Mouse (Mus musculus) liver (tissue): ENCODE measurements around the gene C330007P06Rik.

Experiments used
- DNase-seq: peaks from one replicate; pipeline ENCODE4 v3.0.0-alpha.2; 2020; ENCODE audit warnings: mixed read lengths

C330007P06Rik gene

GRCm38 (mm10) chrX:36833397-36834084 lies 40.4 kb downstream of the C330007P06Rik start:
- DNase-seq: peak; percentile 77

- DNase-seq: no peak
Observed at GRCm38 (mm10) chrX:36831632-36832031, 42.3 kb downstream of the C330007P06Rik start.

GRCm38 (mm10) chrX:36830271-36830670 lies 43.6 kb downstream of the C330007P06Rik start:
- DNase-seq: peak; percentile 26

- DNase-seq: no peak
Observed at GRCm38 (mm10) chrX:36826873-36827272, 47.0 kb downstream of the C330007P06Rik start.

- no peak for DNase-seq
Observed at GRCm38 (mm10) chrX:36825032-36825431, 48.9 kb downstream of the C330007P06Rik start.

- DNase-seq: no peak
Observed at GRCm38 (mm10) chrX:36823932-36824711, 49.8 kb downstream of the C330007P06Rik start.

- peak; percentile 59 for DNase-seq
Observed at GRCm38 (mm10) chrX:36820201-36820600, 53.7 kb downstream of the C330007P06Rik start.

GRCm38 (mm10) chrX:36819575-36819974 lies 54.3 kb downstream of the C330007P06Rik start:
- no peak for DNase-seq

GRCm38 (mm10) chrX:36816953-36817441 lies 56.9 kb downstream of the C330007P06Rik start:
- peak; percentile 68 for DNase-seq

- no peak for DNase-seq
Observed at GRCm38 (mm10) chrX:36816368-36816899, 57.5 kb downstream of the C330007P06Rik start.

GRCm38 (mm10) chrX:36815439-36815838 lies 58.5 kb downstream of the C330007P06Rik start:
- no peak for DNase-seq

- no peak for DNase-seq
Observed at GRCm38 (mm10) chrX:36815022-36815421, 58.9 kb downstream of the C330007P06Rik start.

- no peak for DNase-seq
Observed at GRCm38 (mm10) chrX:36814161-36814836, 59.6 kb downstream of the C330007P06Rik start.

GRCm38 (mm10) chrX:36811377-36811776 lies 62.5 kb downstream of the C330007P06Rik start:
- no peak for DNase-seq

GRCm38 (mm10) chrX:36808318-36808683 lies 65.6 kb downstream of the C330007P06Rik start:
- DNase-seq: no peak

- DNase-seq: peak; percentile 88
Observed at GRCm38 (mm10) chrX:36807360-36808317, 66.3 kb downstream of the C330007P06Rik start.

GRCm38 (mm10) chrX:36805466-36806235 lies 68.3 kb downstream of the C330007P06Rik start:
- DNase-seq: no peak

- DNase-seq: no peak
Observed at GRCm38 (mm10) chrX:36804196-36804595, 69.7 kb downstream of the C330007P06Rik start.

- DNase-seq: no peak
Observed at GRCm38 (mm10) chrX:36803189-36803588, 70.7 kb downstream of the C330007P06Rik start.

- no peak for DNase-seq
Observed at GRCm38 (mm10) chrX:36799131-36799879, 74.6 kb downstream of the C330007P06Rik start.
